Mouse (Mus musculus): ENCODE data around the gene 4930512M02Rik. TPM values are rescaled to one million over a fixed set of nuclear protein-coding genes. Genes with fewer than 3 reads are reported as not detected.

Gene 4930512M02Rik
- polyA plus RNA-seq, 1 experiment from 2014 or later, result not detected

- ATAC-seq (ENCODE audit: insufficient read depth) (peak; percentile 38; the same call in 1 of the 2 replicates), DNase-seq (no peak)
- no peaks in the 10 kb centered on the region for H3K4me1 ChIP-seq (ENCODE audit: insufficient read depth)
- no peaks in the 10 kb centered on the region for H3K9me3 ChIP-seq (ENCODE audit: low read depth, low read length)
- 59% methylated on average over 6 of the region's 6 CpGs for WGBS
- no peak for TF ChIP-seq CTCF (IDR thresholded peaks at IDR 0.05; ENCODE audit: low read depth)
- H3K27me3 ChIP-seq (ENCODE audit: insufficient read depth, low read length), result no peaks in the 10 kb centered on the region
- no peak overlapping the region for H3K4me3 ChIP-seq (ENCODE audit: low read depth, low read length)
- H3K27ac ChIP-seq (ENCODE audit: low read depth), result no peak overlapping the region
- no peak overlapping the region for H3K4me2 ChIP-seq
- H3K36me3 ChIP-seq (ENCODE audit: insufficient read depth), result no peaks in the 10 kb centered on the region
- H3K9ac ChIP-seq, result no peak overlapping the region
Measured at GRCm38 (mm10) chr11:11565146-11565820, 62.4 kb downstream of the 4930512M02Rik start.

- no peaks in the 10 kb centered on the region for H3K27me3 ChIP-seq (ENCODE audit: insufficient read depth, low read length)
- no peak for TF ChIP-seq CTCF (IDR thresholded peaks at IDR 0.05; ENCODE audit: low read depth)
- no peak overlapping the region for H3K27ac ChIP-seq (ENCODE audit: low read depth)
- WGBS, result 64% methylated on average over 7 of the region's 7 CpGs
- no peak overlapping the region for H3K4me3 ChIP-seq (ENCODE audit: low read depth, low read length)
- no peak overlapping the region for H3K9ac ChIP-seq
- H3K9me3 ChIP-seq (ENCODE audit: low read depth, low read length), result no peaks in the 10 kb centered on the region
- ATAC-seq (ENCODE audit: insufficient read depth) (0 out of 2 replicates have a peak, but pooled peaks have one; percentile 54), DNase-seq (peak; percentile 6)
- no peaks in the 10 kb centered on the region for H3K36me3 ChIP-seq (ENCODE audit: insufficient read depth)
- no peak overlapping the region for H3K4me2 ChIP-seq
- no peaks in the 10 kb centered on the region for H3K4me1 ChIP-seq (ENCODE audit: insufficient read depth)
Measured at GRCm38 (mm10) chr11:11564266-11565044, 63.2 kb downstream of the 4930512M02Rik start.

- no peaks in the 10 kb centered on the region for H3K27me3 ChIP-seq (ENCODE audit: insufficient read depth, low read length)
- 84% methylated on average over 6 of the region's 6 CpGs for WGBS
- no peaks in the 10 kb centered on the region for H3K4me1 ChIP-seq (ENCODE audit: insufficient read depth)
- ATAC-seq (ENCODE audit: insufficient read depth) (no peak), DNase-seq (no peak)
- no peak overlapping the region for H3K4me2 ChIP-seq
- no peak overlapping the region for H3K9ac ChIP-seq
- H3K27ac ChIP-seq (ENCODE audit: low read depth), result no peak overlapping the region
- H3K4me3 ChIP-seq (ENCODE audit: low read depth, low read length), result no peak overlapping the region
- TF ChIP-seq CTCF (IDR thresholded peaks at IDR 0.05; ENCODE audit: low read depth), result no peak
- no peaks in the 10 kb centered on the region for H3K36me3 ChIP-seq (ENCODE audit: insufficient read depth)
- H3K9me3 ChIP-seq (ENCODE audit: low read depth, low read length), result no peaks in the 10 kb centered on the region
Measured at GRCm38 (mm10) chr11:11561118-11561517, 66.5 kb downstream of the 4930512M02Rik start.

GRCm38 (mm10) chr11:11559099-11559686, 68.4 kb downstream of the 4930512M02Rik start:
- no peak overlapping the region for H3K9ac ChIP-seq
- no peak overlapping the region for H3K4me3 ChIP-seq (ENCODE audit: low read depth, low read length)
- whole genome bisulfite sequencing, result 75% methylated on average over 7 of the region's 7 CpGs
- no peaks in the 10 kb centered on the region for H3K27me3 ChIP-seq (ENCODE audit: insufficient read depth, low read length)
- no peaks in the 10 kb centered on the region for H3K9me3 ChIP-seq (ENCODE audit: low read depth, low read length)
- no peak for ATAC-seq (ENCODE audit: insufficient read depth)
- H3K4me2 ChIP-seq, result no peak overlapping the region
- no peaks in the 10 kb centered on the region for H3K4me1 ChIP-seq (ENCODE audit: insufficient read depth)
- TF ChIP-seq CTCF (IDR thresholded peaks at IDR 0.05; ENCODE audit: low read depth), result no peak
- H3K27ac ChIP-seq (ENCODE audit: low read depth), result no peak overlapping the region
- no peak for DNase-seq
- no peaks in the 10 kb centered on the region for H3K36me3 ChIP-seq (ENCODE audit: insufficient read depth)

- no peak overlapping the region for H3K4me2 ChIP-seq
- no peaks in the 10 kb centered on the region for H3K27me3 ChIP-seq (ENCODE audit: insufficient read depth, low read length)
- no peak for TF ChIP-seq CTCF (IDR thresholded peaks at IDR 0.05; ENCODE audit: low read depth)
- H3K36me3 ChIP-seq (ENCODE audit: insufficient read depth), result no peaks in the 10 kb centered on the region
- WGBS, result 68% methylated on average over 3 of the region's 3 CpGs
- H3K9me3 ChIP-seq (ENCODE audit: low read depth, low read length), result no peaks in the 10 kb centered on the region
- ATAC-seq (ENCODE audit: insufficient read depth) (no peak), DNase-seq (no peak)
- no peak overlapping the region for H3K27ac ChIP-seq (ENCODE audit: low read depth)
- no peak overlapping the region for H3K9ac ChIP-seq
- H3K4me3 ChIP-seq (ENCODE audit: low read depth, low read length), result no peak overlapping the region
- H3K4me1 ChIP-seq (ENCODE audit: insufficient read depth), result no peaks in the 10 kb centered on the region
Measured at GRCm38 (mm10) chr11:11558662-11559061, 69.0 kb downstream of the 4930512M02Rik start.

- H3K27me3 ChIP-seq (ENCODE audit: insufficient read depth, low read length), result no peaks in the 10 kb centered on the region
- DNase-seq (peak; percentile 76), ATAC-seq (ENCODE audit: insufficient read depth) (no peak)
- 33% methylated on average over 11 of the region's 11 CpGs for WGBS
- peak; percentile 76 for TF ChIP-seq CTCF (IDR thresholded peaks at IDR 0.05; ENCODE audit: low read depth)
- H3K9me3 ChIP-seq (ENCODE audit: low read depth, low read length), result no peaks in the 10 kb centered on the region
- no peak overlapping the region for H3K4me2 ChIP-seq
- no peaks in the 10 kb centered on the region for H3K36me3 ChIP-seq (ENCODE audit: insufficient read depth)
- H3K4me3 ChIP-seq (ENCODE audit: low read depth, low read length), result no peak overlapping the region
- H3K9ac ChIP-seq, result no peak overlapping the region
- H3K4me1 ChIP-seq (ENCODE audit: insufficient read depth), result no peaks in the 10 kb centered on the region
- no peak overlapping the region for H3K27ac ChIP-seq (ENCODE audit: low read depth)
Measured at GRCm38 (mm10) chr11:11557173-11557967, 70.3 kb downstream of the 4930512M02Rik start.

Measured in lung, embryonic 14.5 days (tissue).